Mouse (Mus musculus) layer of hippocampus, adult 9-10 months (tissue): Measurements from ENCODE around the gene Tbc1d10a.

Experiments used
- DNase-seq: peaks from one replicate; pipeline ENCODE4 v3.0.0; 2022; ENCODE audit warnings: low spot score

Tbc1d10a gene

GRCm38 (mm10) chr11:4238167-4238566, 51.6 kb downstream of the Tbc1d10a start:
- DNase-seq: no peak

GRCm38 (mm10) chr11:4239691-4240090, 53.1 kb downstream of the Tbc1d10a start:
- no peak for DNase-seq

GRCm38 (mm10) chr11:4240151-4240550, 53.6 kb downstream of the Tbc1d10a start:
- no peak for DNase-seq

- no peak for DNase-seq
Observed at GRCm38 (mm10) chr11:4241180-4241579, 54.6 kb downstream of the Tbc1d10a start.

- no peak for DNase-seq
Observed at GRCm38 (mm10) chr11:4246126-4246525, 59.5 kb downstream of the Tbc1d10a start.

- DNase-seq: no peak
Observed at GRCm38 (mm10) chr11:4246623-4247022, 60.0 kb downstream of the Tbc1d10a start.

- no peak for DNase-seq
Observed at GRCm38 (mm10) chr11:4247201-4247959, 60.8 kb downstream of the Tbc1d10a start.

GRCm38 (mm10) chr11:4249151-4249550, 62.6 kb downstream of the Tbc1d10a start:
- DNase-seq: no peak

- no peak for DNase-seq
Observed at GRCm38 (mm10) chr11:4250290-4250689, 63.7 kb downstream of the Tbc1d10a start.

- no peak for DNase-seq
Observed at GRCm38 (mm10) chr11:4251376-4251775, 64.8 kb downstream of the Tbc1d10a start.

- no peak for DNase-seq
Observed at GRCm38 (mm10) chr11:4252886-4253285, 66.3 kb downstream of the Tbc1d10a start.

- DNase-seq: no peak
Observed at GRCm38 (mm10) chr11:4256846-4257607, 70.4 kb downstream of the Tbc1d10a start, which contains the start of gene Lif. TSS of gene Lif (plus strand) at chr11:4257557.

- no peak for DNase-seq
Observed at GRCm38 (mm10) chr11:4257756-4258155, 71.2 kb downstream of the Tbc1d10a start.

- peak; percentile 74 for DNase-seq
Observed at GRCm38 (mm10) chr11:4258657-4259082, 72.1 kb downstream of the Tbc1d10a start.

GRCm38 (mm10) chr11:4260463-4261187, 74.0 kb downstream of the Tbc1d10a start:
- DNase-seq: no peak

GRCm38 (mm10) chr11:4261188-4261494, 74.6 kb downstream of the Tbc1d10a start:
- DNase-seq: no peak

- DNase-seq: no peak
Observed at GRCm38 (mm10) chr11:4261969-4262368, 75.4 kb downstream of the Tbc1d10a start.

- DNase-seq: no peak
Observed at GRCm38 (mm10) chr11:4262847-4263246, 76.3 kb downstream of the Tbc1d10a start.

GRCm38 (mm10) chr11:4263296-4263695, 76.7 kb downstream of the Tbc1d10a start:
- no peak for DNase-seq

GRCm38 (mm10) chr11:4264066-4264465, 77.5 kb downstream of the Tbc1d10a start:
- DNase-seq: no peak
